Mouse (Mus musculus) layer of hippocampus, postnatal 10 days (tissue): ENCODE measurements around the gene Btn2a2. TPM values are rescaled to one million over a fixed set of nuclear protein-coding genes. Genes with fewer than 3 reads are reported as not detected.

Experiments used
- DNase-seq, 2 experiments: peaks; one replicate each; pipeline ENCODE4 v3.0.0; 2021; ENCODE audit warnings: low spot score in 2 of 2
- total RNA-seq, 2 experiments: library from RNA; stranded (reverse); gene quantifications; 2 replicates each; pipeline ENCODE4 v1.2.3; 2021

Gene Btn2a2
- total RNA-seq, 2 experiments from 2014 or later: 0.53 to 0.58 TPM

DNA sequence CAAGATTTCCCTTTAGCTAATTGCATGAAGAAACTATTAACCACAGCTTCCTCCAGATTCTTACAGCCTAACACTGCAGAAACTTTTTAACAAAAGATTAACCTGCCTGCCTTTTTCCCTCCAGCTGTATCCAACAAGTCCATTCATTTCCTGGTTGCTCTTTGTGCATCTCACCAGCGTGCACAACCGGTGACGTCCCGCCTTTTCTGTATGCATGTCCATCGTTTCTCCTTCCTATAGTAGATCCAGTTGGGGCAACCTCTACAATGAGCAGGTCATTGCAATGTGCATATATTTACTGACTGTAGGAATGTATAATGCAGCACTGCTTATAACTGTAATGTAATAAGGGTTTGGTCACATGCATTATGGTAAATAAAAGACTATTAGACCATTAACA is 35.3 kb upstream of the Btn2a2 start:
- no peak for DNase-seq

GRCm38 (mm10) chr13:23521703-23522102 is 33.0 kb upstream of the Btn2a2 start:
- DNase-seq: peak; percentile 68 to 78

GRCm38 (mm10) chr13:23519416-23519815 is 30.8 kb upstream of the Btn2a2 start:
- DNase-seq: peak; percentile 76 to 78

DNA sequence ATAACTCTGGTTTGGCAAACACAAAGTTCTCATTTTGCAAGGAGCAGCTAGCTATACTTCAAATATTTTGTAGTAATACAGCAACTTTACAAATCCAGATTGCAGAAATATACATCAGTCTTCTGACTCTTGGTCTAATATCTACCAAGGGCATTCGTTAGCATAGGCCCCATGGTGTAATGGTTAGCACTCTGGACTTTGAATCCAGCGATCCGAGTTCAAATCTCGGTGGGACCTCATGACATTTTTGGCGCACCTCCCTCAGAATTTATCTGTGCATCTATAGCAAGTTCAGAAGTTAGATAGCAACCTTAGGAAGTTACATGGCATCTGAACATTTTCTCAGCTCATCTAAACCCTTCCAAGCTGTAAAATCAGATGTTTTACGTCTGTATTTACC is 30.2 kb upstream of the Btn2a2 start:
- DNase-seq: peak; percentile 75 to 83

GRCm38 (mm10) chr13:23518295-23518603 is 29.6 kb upstream of the Btn2a2 start:
- no peak for DNase-seq

- DNase-seq: peak; percentile 87 to 91
These were observed 29.1 kb upstream of the Btn2a2 start for GRCm38 (mm10) chr13:23517603-23518294.

DNA sequence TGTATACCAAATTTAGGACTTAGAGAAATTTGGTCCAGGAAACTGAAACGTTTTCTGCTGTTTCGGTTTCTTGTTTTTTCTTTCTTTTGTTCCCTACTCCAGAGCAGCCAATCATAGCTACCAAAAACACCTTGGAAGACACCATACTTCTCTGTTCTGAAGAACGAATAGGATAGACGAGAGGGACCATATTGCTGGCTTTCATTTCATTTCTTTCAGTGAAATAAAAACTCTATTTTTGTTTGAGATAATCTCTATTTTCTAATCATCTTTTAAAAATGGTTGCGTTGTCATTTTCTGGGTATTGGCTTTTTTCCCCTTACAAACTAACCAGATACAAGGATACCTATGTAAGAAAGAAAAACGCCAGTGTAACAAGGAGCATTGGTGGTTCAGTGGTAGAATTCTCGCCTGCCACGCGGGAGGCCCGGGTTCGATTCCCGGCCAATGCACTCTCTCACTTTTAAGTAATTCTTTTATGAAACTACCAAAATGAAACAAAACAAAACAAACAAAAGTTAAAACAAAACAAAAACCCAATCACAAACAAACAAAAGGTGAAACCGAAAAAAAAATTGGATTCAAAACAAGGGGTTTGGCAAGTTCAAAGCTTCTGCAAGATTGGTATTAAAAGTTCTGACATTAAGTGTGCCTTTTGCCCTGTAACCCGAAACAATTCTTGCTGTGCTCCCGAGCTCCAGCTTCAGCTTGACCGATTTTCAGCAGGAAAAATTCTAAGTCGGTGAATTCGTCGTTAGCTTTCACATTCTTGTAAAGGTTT is 28.4 kb upstream of the Btn2a2 start:
- DNase-seq: peak; percentile 71 to 83

GRCm38 (mm10) chr13:23515826-23516620 is 27.4 kb upstream of the Btn2a2 start:
- DNase-seq: no peak

- no peak for DNase-seq
These were observed 26.6 kb upstream of the Btn2a2 start for GRCm38 (mm10) chr13:23515281-23515680.

GRCm38 (mm10) chr13:23513517-23513916 is 24.9 kb upstream of the Btn2a2 start:
- no peak for DNase-seq

GRCm38 (mm10) chr13:23510127-23510526 is 21.5 kb upstream of the Btn2a2 start:
- DNase-seq: no peak

- DNase-seq: no peak
These were observed 18.3 kb upstream of the Btn2a2 start for GRCm38 (mm10) chr13:23506819-23507515.

DNA sequence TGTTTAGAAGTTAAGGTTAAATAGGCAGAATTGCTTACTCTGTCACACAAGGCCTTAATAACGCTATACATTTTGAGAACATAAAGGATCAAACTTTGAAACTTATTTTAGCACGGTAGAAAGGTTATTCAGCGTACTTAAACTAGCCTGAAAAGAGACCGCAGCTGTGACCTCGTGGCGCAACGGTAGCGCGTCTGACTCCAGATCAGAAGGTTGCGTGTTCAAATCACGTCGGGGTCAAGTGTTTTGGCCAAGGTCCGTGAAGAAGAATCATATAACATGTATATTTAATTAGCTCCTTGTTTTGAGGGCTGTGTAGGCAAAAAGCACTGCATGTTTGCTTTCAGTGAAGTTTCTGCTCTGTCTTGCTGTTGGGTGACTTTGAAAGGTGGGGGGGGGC is 17.7 kb upstream of the Btn2a2 start:
- no peak for DNase-seq

DNA sequence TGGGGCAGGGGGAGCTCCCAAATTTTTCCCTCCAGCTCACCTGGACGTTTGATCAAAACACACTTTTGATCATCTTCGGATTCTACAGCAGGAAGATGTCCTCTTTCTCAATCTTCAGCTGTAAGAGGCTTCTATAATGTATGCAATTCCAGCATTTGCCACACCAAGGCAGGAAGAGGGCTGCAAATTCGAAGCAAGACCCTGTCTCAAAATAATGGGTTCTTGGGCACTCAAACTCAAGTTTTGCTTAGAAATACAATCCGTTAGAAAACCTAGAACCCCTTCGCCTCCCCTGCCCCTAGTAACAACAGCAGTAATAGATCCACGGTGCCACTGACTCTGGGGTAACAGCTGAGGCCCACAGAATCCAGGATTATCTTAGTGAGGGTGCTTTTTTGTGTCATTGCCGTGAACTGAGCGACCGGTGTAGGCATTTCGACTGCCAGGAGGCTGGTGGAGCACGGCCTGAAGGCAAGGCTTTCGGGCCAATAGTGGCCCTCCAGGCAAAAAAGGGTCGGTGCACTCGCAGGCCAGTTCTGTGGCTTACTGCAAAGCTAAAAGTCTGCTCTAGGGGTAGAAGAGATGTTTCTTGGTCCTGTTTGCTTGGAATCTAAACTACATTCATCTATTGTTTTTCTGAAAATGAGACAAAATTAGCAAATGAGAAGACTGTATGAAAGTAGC is 17.1 kb upstream of the Btn2a2 start:
- no peak for DNase-seq

DNA sequence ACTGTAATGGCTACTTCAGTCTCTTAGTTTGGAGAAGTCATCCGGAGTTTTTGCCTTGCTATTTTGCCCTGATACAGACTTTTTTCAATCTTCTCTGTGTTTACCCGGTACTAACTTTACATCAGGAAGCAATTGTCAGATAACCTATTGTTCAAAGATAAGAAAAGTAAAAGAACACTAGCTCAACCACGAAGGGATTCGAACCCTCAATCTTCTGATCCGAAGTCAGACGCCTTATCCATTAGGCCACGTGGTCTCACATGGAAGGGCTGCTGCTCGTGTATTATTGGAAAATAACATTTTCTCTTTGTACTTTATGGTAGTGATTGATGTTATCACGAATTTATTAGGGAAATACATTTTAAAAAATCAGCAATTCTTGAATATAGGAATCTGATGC is 15.1 kb upstream of the Btn2a2 start:
- DNase-seq: peak; percentile 51 to 73

DNA sequence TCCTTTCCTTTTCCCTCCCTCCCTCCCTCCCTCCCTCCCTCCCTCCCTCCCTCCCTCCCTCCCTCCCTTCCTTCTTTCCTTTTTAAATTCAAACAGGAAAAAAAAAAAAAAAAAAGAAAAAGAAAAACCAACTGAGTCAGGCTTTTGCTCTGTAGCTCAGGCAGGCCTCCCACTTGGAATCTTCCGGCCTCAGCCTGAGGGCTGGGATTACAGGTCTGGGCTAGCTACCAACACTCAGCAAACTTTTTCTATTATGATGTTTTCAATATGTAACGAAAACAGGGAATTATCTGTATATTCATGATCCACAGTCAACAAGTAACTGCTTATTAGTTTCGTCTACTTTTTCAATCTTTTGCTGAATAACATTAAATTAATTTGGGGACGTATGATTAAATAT is 14.3 kb upstream of the Btn2a2 start:
- no peak for DNase-seq

DNA sequence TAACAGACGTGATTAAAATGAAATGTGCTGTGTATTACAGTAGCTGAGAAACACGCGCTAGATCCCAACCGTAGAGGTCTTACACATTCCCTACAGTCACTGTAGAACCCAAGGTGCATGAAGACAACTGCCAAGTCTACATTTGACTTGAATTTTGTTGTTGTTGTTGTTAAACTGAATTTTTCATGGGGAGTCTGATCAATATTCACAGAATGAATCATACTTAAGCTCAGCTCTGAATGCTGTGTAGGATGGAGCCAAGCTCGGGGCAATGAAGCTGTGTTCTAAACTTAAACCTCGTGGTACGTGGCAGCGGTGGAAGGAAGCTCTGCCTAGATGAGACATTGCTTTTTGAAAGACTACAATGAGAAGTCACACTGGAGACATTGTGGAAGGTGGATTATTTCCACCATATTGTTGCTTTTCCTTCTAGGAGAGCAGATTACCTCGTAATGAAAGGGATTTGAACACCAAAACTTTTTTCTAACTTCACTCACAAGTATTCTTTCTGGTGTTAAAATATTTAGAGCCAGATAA is 13.4 kb upstream of the Btn2a2 start:
- DNase-seq: no peak

- DNase-seq: no peak
These were observed 12.9 kb upstream of the Btn2a2 start for GRCm38 (mm10) chr13:23501511-23501910.

DNA sequence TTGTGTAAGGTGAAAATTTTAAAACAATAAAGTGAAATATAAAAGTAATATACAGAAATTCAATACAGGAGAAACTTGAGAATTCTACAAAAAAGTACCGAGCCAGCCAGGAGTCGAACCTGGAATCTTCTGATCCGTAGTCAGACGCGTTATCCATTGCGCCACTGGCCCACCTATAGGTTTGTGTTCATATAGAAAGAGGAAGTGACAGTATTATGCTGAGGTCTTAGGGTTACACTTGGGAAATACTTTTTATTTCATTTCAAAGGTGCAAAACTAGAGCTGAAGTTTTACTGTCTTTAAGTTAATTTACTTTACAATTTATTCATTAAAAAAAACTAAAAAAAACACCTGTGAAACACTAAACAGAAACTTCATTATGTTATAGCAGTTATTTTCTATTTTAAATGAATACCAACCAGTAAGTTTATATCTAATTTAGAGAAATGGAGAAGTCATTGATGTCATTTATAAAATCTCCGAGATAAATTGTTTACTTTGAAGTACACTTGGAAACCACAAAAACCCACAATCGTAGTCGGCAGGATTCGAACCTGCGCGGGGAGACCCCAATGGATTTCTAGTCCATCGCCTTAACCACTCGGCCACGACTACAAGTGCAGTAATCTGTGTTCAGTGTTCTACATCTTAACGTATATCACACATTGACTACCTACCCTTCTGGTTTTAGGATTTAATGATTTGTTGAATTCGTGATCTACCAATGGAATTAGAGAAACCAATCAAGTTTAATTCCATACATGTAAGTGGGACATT is 12.0 kb upstream of the Btn2a2 start:
- peak; percentile 50 to 71 for DNase-seq

GRCm38 (mm10) chr13:23499943-23500342 is 11.3 kb upstream of the Btn2a2 start:
- no peak for DNase-seq
